9 mouse cellular contexts compared by ENCODE assay signal in genomic region chr9:46642696-46643095, GRCm38 (mm10).
DNase-seq lines count a peak whose midpoint lies in the region; ATAC-seq and TF ChIP-seq lines count a peak whose summit lies in the region.
"Had no signal": no experiment of that assay in that cellular context is flagged by ENCODE, and none has a peak within 500 bp of the region (broad histone marks: within the 10 kb centered on the region; RNA-seq: fewer than 3 reads in every experiment).

No protein-coding gene starts in this region.

- H3K27ac ChIP-seq in heart, adult 2 months: no peak overlapping the region
- H3K27ac ChIP-seq in heart, embryonic 12.5 days (ENCODE audit: poor library complexity, severe bottlenecking): no peak overlapping the region
- no peak overlapping the region for H3K27ac ChIP-seq in thymus, adult 2 months (ENCODE audit: control insufficient read depth, insufficient read depth, low read length)

- no peak for ATAC-seq in heart, embryonic 12.5 days (ENCODE audit: insufficient number of reproducible peaks, low FRiP score)

- peak; percentile 5 to 45 for DNase-seq in heart, adult 2 months
- peak; percentile 64 for DNase-seq in thymus, postnatal 4 days
- no peak for DNase-seq in thymus, adult 2 months
- DNase-seq in induced T-regulatory cell, adult 2 months (ENCODE audit: low read depth): peak; percentile 1
- DNase-seq in ovary, postnatal 36 days (ENCODE audit: low spot score): peak; percentile 49
- DNase-seq in spleen, postnatal 4 days (ENCODE audit: low spot score in 2 of 2): no peak
- no peak for DNase-seq in cerebellum, adult 18-20 months

- H3K4me1 ChIP-seq in heart, adult 2 months (ENCODE audit: control insufficient read depth, insufficient read depth, low read length): no peaks in the 10 kb centered on the region
- peaks cover 3% of the 10 kb centered on the region; the same call in 1 of the 2 replicates for H3K4me1 ChIP-seq in heart, embryonic 12.5 days (replicated peaks)
- no peaks in the 10 kb centered on the region for H3K4me1 ChIP-seq in thymus, adult 2 months (replicated peaks; ENCODE audit: control insufficient read depth, insufficient read depth, low read length)

- no peaks in the 10 kb centered on the region for H3K27me3 ChIP-seq in heart, adult 2 months (ENCODE audit: control insufficient read depth, insufficient read depth, low read length)
- peaks cover 14% of the 10 kb centered on the region for H3K27me3 ChIP-seq in heart, embryonic 12.5 days (replicated peaks)
- H3K27me3 ChIP-seq in thymus, adult 2 months (ENCODE audit: control insufficient read depth, insufficient read depth, low read length): no peaks in the 10 kb centered on the region

- no peak overlapping the region for H3K4me3 ChIP-seq in heart, adult 2 months
- no peak overlapping the region for H3K4me3 ChIP-seq in heart, embryonic 12.5 days
- H3K4me3 ChIP-seq in thymus, adult 2 months (ENCODE audit: control insufficient read depth, insufficient read depth, low read length): no peak overlapping the region

- intact Hi-C loops in heart, adult 2 months (cut with DNase I): no loop called here

- H3K36me3 ChIP-seq in heart, adult 2 months (ENCODE audit: control insufficient read depth, insufficient read depth, low read length): no peaks in the 10 kb centered on the region
- H3K36me3 ChIP-seq in heart, embryonic 12.5 days: no peaks in the 10 kb centered on the region
- no peaks in the 10 kb centered on the region for H3K36me3 ChIP-seq in thymus, adult 2 months (ENCODE audit: control insufficient read depth, insufficient read depth, low read length)
- H3K36me3 ChIP-seq: G1E had no signal

- no peak overlapping the region for H3K4me2 ChIP-seq in heart, embryonic 12.5 days

- no peak for TF ChIP-seq CTCF in heart, adult 2 months (IDR thresholded peaks at IDR 0.05)
- TF ChIP-seq CTCF in thymus, adult 2 months (IDR thresholded peaks at IDR 0.05; ENCODE audit: borderline replicate concordance, control insufficient read depth, extremely low read depth, insufficient read depth, low read length, poor library complexity): no peak

- TF ChIP-seq POLR2A in heart, adult 2 months (IDR thresholded peaks at IDR 0.05; ENCODE audit: insufficient read depth, low read depth, low read length): no peak
- TF ChIP-seq POLR2A in thymus, adult 2 months (IDR thresholded peaks at IDR 0.05; ENCODE audit: control insufficient read depth, extremely low read depth, insufficient read depth, low read length, poor library complexity): no peak

- H3K9ac ChIP-seq in heart, adult 2 months (ENCODE audit: low read depth, low read length): no peak overlapping the region
- H3K9ac ChIP-seq in heart, embryonic 12.5 days: no peak overlapping the region

- TF ChIP-seq EP300 in heart, adult 2 months (IDR thresholded peaks at IDR 0.05; ENCODE audit: insufficient read depth, low read depth, low read length): no peak

- no peaks in the 10 kb centered on the region for H3K9me3 ChIP-seq in heart, embryonic 12.5 days (replicated peaks)

- H3K79me2 ChIP-seq in heart, adult 2 months (replicated peaks; ENCODE audit: control insufficient read depth, insufficient read depth, low read length): no peaks in the 10 kb centered on the region

- 6% methylated on average over 9 of the region's 9 CpGs for WGBS in heart, adult 2 months
- 6% methylated on average over 9 of the region's 9 CpGs for WGBS in heart, embryonic 12.5 days
- WGBS in thymus, adult 2 months: 20% methylated on average over 9 of the region's 9 CpGs

Comparison
In these comparisons a context has a peak if more than half of its experiments do, and no peak if none do; other contexts are left out.
1. DNase-seq: peak in heart, adult 2 months (2 of 2), thymus, postnatal 4 days (single experiment), induced T-regulatory cell, adult 2 months (single experiment) and ovary, postnatal 36 days (single experiment); none in thymus, adult 2 months (single experiment), spleen, postnatal 4 days (0 of 2) and cerebellum, adult 18-20 months (0 of 2).